Mouse (Mus musculus): ENCODE measurements around the gene Ifit1bl1. TPM values are rescaled to one million over a fixed set of nuclear protein-coding genes. Genes with fewer than 3 reads are reported as not detected.

Gene Ifit1bl1
- polyA plus RNA-seq (2014; fragmentation: Illumina TruSeq; extraction: RNeasy Lipid Tissue Mini Kit (QIAGEN cat#74804); ENCODE audit: low read depth, low replicate concordance) = 0.69 TPM

DNA sequence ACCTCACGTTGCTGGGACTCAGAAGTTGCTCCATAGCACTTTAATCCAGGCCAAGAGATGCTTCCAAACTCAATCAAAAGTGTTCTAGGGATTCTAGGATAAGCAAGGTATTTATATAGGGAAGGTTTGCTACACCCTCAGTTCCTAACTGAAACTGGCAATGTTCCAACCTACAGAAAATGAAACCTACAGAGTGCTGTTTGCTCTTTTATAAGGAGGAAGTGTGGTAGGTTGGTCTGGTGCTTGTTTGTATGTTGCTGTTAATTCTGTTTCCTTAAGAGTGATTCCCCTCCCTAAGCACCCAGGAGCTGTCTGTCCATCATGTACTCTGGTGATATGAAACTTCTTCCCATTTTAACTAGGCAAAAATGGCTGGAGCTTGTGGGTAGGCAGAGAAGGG lies at the start of gene Ifit1bl1:
TSS of gene Ifit1bl1 (minus strand) at position 69 of the 400 bp plus-strand sequence.

DNA sequence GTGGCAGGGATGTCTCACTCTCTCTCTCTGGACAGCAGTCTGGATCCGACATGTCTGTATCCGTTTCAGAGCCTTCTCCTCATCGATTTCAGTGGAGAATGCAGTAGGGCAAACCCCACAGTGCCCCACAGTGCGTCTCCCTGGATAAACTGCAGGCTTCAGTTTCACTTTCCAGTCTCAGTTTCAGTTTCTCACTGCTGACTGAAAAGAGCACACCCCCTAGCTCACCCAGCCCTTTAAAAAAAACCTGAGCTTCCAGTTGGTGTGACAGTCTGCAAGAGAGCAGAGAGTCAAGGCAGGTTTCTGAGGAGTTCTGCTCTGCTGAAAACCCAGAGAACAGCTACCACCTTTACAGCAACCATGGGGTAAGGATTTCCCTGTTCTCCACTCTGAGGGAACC lies 38.9 kb upstream of the Ifit1bl1 start, which contains the start of the genes Ifit1bl2 and Ifit1:
TSS of gene Ifit1bl2 (minus strand) at position 121 of the 400 bp plus-strand sequence.
TSS of gene Ifit1 (plus strand) at position 249 of the 400 bp plus-strand sequence.

DNA sequence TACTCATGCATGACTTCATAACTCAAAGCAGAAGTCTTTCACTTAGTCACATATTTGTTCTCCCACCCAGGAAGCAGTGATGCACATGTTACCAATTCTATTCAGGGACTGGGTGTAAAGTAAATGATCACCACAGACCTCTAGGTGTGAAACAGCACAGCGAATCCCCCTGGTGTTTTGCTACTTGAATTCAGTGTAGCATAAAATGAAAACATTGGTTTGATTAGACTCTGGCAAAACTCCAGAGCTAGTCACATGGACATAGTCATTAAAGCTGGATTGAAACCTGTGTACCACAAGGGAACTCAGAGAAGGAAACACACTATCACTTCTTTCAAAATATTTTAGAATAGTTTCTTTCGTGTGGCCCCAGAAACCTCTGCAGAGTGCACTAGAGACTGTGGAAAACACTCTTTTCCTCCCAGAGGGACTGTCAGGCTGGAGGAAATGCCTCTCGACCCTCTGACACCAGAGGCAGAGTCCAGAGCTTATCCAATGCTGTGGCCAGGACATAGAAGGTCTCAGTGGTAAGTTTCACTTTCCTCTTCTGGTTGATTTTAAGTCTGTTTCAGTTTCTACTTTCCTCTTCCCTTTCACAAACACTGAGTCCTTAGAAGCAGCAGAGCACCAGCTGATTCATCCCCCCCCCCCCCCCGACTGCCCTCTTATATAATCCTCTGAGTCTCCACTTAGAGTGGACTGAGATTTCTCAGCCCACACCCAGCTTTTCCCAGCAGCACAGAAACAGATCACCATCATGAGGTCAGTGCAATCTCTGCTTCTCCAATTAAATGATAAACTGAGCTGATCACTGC lies 5.7 kb upstream of the Ifit1bl1 start, which contains the start of gene Ifit3b:
TSS of gene Ifit3b (plus strand) at position 734 of the 815 bp plus-strand sequence.

DNA sequence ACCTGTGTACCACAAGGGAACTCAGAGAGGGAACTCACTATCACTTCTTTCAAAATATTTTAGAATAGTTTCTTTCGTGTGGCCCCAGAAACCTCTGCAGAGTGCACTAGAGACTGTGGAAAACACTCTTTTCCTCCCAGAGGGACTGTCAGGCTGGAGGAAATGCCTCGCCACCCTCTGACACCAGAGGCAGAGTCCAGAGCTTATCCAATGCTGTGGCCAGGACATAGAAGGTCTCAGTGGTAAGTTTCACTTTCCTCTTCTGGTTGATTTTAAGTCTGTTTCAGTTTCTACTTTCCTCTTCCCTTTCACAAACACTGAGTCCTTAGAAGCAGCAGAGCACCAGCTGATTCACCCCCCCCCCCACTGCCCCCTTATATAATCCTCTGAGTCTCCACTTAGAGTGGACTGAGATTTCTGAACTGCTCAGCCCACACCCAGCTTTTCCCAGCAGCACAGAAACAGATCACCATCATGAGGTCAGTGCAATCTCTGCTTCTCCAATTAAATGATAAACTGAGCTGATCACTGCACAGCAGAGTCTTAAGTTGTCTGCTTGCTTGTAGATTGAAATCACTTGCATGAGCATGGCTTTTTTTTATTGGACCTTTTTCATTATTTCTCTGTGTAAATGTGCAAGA lies 18.5 kb downstream of the Ifit1bl1 start, which contains the start of gene Ifit3:
TSS of gene Ifit3 (plus strand) at position 406 of the 641 bp plus-strand sequence.

DNA sequence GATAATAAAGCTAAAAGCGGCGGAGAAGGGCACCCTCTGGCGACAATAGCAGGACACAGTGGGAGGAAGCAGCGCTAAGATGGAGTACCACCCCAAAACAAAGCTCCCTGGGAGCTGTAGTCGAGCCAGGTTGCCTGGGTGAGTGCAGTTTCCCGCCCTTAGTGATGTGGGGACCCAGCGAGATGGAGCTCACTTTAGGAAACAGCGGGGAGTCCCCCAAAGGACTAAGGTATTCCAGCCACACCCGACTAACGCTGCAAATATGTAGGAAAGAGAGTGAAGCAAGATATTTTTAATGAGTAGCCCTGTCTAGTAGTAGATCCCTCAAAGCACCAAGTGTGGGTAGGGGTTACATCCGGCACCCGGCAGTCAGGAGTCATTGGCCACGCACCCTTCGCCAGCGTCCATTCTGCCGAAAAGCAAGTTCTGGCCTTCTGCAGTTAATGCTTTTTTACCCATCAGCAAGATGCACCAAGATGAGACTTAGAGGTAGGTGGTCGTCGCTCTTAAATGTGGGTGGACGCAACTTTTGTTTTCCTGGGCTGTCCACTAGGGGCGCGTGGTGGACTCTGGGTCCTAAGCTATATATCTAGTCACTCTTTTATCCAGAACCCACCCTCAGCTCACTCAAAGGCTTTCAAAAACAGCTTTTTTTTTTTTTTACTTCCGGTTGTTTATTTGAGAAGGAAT lies 51.1 kb downstream of the Ifit1bl1 start, which contains the start of gene Ifit2:
TSS of gene Ifit2 (plus strand) at position 161 of the 690 bp plus-strand sequence.

Other genes with a start within 250 kb of the Ifit1bl1 start
- gene Ch25h, start 126.8 kb downstream of the Ifit1bl1 start, polyA plus RNA-seq (2014; fragmentation: Illumina TruSeq; extraction: RNeasy Lipid Tissue Mini Kit (QIAGEN cat#74804); ENCODE audit: low read depth, low replicate concordance) = not detected
- 297 TPM for gene Lipa, start 74.5 kb downstream of the Ifit1bl1 start, polyA plus RNA-seq (2014; fragmentation: Illumina TruSeq; extraction: RNeasy Lipid Tissue Mini Kit (QIAGEN cat#74804); ENCODE audit: low read depth, low replicate concordance)
- 6.1 TPM for gene Ifit2, start 51.3 kb downstream of the Ifit1bl1 start, polyA plus RNA-seq (2014; fragmentation: Illumina TruSeq; extraction: RNeasy Lipid Tissue Mini Kit (QIAGEN cat#74804); ENCODE audit: low read depth, low replicate concordance)
- gene Ifit3, start 18.4 kb downstream of the Ifit1bl1 start, polyA plus RNA-seq (2014; fragmentation: Illumina TruSeq; extraction: RNeasy Lipid Tissue Mini Kit (QIAGEN cat#74804); ENCODE audit: low read depth, low replicate concordance) = 20.4 TPM
- gene Ifit3b, start 6.0 kb upstream of the Ifit1bl1 start, polyA plus RNA-seq (2014; fragmentation: Illumina TruSeq; extraction: RNeasy Lipid Tissue Mini Kit (QIAGEN cat#74804); ENCODE audit: low read depth, low replicate concordance) = 6.1 TPM
- gene Ifit1bl2, start 38.8 kb upstream of the Ifit1bl1 start, polyA plus RNA-seq (2014; fragmentation: Illumina TruSeq; extraction: RNeasy Lipid Tissue Mini Kit (QIAGEN cat#74804); ENCODE audit: low read depth, low replicate concordance) = 0.13 TPM
- gene Ifit1, start 38.9 kb upstream of the Ifit1bl1 start, polyA plus RNA-seq (2014; fragmentation: Illumina TruSeq; extraction: RNeasy Lipid Tissue Mini Kit (QIAGEN cat#74804); ENCODE audit: low read depth, low replicate concordance) = 18.9 TPM
- gene Slc16a12, start 145.3 kb upstream of the Ifit1bl1 start, polyA plus RNA-seq (2014; fragmentation: Illumina TruSeq; extraction: RNeasy Lipid Tissue Mini Kit (QIAGEN cat#74804); ENCODE audit: low read depth, low replicate concordance) = 61.3 TPM